Mouse (Mus musculus): ENCODE measurements at regions not wholly inside any gene's neighbourhood (a gene's known extent, or its start where the extent isn't known, plus 50 kb on each side); places are given as distances from the start of the nearest gene placed in this dataset.

DNA sequence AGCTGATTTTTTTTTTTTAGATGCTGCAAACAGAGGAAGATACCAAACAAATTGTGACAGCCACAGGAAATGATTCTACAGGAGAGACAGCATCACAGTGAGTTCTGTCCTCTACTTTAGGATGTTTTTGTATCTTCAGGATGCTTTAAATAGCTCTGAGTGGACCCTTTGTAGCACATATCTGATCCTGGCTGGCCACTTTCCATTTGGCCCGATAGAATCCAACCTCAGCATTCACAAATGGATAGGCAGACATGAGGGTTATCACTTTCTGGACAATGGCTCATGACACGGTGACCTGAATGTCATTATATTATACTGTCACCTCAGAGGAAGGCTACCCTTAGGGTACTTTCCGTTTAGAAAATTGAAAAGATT is 379.3 kb downstream of the Gm10295 start:
- no peak for DNase-seq (ENCODE audit: low read depth, low spot score)

DNA sequence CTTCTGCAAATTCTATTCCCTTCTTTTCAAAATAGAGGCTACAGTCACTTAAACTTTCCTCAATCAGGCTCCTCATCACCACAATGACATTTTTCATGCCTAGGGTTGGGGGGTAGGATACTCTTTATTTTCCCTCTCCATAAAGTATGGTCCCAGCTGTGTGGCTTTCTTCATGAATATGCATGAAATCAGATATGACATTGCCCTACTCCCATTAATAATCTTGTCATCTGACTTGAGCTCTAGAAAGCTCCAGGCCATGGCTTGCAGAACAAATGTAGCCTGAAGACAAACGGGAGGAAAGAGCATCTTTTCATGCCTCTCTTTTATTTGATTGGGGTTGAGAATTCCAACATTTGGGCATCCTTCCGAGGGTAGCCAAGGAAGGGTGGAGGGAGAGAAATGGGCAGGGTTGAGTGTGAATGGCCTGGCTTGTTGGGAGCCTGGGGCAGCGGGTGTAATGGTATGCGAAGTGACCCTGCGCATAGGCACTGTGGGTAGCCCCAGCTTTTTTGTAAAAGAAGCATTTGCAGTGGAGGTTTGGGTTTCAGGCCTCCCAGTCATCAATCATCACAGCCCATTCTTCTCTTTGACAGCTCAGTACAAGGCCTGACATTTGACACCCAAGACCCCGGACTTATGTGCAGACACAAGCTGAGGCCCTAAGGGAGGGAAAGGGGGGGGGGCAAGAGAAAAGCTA is 379.8 kb downstream of the Gm10295 start:
- DNase-seq (ENCODE audit: low read depth, low spot score) = no peak

DNA sequence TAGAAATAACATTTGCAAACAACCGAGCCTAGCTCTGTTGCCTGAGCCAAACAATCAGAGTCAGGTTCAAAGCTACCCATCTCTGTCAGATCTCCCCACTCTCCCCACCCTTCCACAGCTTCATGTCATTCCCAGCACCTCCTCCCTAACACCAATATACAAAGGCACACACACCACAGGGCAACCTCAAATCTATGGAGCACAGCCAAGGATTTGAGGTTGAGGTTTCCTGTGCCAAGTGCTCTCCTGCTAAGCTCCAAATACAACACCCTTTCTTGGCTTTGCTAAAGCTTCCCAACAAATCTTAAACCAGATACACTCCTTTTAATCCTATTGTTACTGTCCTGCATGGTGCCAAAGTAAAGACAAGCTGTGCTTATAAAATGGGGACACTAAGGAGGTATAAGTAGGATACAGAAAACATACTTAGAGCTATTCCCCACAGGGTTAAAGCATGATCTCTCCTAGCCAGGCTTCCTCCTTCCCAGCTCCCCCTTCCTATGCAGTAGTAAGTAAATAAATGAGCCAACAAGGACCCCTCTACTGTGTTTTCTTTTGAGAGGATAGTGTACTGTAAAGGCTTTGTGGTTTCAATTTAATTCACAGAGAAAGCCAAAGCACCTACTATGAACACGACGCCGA is 398.8 kb downstream of the Gm10295 start:
- DNase-seq (ENCODE audit: low read depth, low spot score) = no peak

DNA sequence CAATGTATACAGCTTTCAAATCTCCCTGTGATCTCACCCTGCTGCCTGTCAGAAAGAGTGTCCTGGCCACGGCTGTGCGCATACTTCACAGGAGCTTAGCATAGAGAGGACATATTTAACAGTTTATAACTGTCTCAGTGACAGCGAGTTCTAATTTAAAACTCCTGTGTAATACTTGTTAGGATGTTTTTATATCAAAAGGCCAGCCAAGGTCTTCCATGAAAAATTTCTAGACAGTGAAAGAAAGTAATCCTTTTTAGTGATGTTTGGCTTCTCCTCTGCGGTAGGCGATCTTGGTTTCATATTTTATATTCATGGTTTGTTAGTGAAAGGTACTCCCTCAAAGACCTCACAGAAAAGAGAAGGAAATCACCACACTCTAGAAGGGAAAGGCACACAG is 403.0 kb downstream of the Gm10295 start:
- no peak for DNase-seq (ENCODE audit: low read depth, low spot score)

DNA sequence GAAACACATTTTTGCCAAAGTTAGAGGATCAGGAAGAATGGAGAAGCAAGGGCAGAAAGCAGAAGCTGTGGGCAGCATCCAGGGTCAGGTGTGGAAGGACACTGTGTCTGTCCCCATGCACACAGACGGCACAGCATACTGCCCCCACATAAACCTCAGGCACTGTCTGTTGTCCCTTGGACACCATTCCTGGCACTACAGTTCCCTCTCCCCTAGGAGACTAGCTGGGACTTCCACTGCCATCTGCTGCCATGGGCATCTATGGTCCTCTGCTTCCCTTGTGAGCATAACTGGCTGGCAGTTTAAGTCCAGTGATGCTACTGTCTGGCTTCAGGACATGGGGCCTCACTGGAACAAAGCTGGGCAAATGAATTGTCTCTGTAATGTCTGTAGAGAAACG is 405.0 kb downstream of the Gm10295 start:
- DNase-seq (ENCODE audit: low read depth, low spot score) = no peak

DNA sequence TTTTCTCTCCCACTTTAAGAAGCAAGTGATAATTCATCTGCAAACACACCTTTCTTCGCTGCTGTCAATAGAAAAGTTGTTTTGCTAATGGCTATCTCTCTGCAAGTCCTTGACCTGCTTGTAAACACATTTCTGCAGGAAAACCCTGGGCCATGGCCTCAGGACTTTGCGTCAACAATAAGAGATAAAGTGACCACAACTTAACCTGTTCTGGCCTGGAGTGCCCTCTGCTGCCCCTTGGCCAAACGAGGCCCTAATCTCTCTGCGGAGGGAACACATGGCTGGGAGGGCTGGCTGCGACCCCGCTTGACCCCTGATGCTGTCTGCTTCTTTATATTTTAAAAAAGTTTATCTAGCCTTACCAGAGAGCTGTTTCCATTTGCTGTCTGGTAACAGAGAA is 420.4 kb downstream of the Gm10295 start:
- no peak for DNase-seq (ENCODE audit: low read depth, low spot score)

DNA sequence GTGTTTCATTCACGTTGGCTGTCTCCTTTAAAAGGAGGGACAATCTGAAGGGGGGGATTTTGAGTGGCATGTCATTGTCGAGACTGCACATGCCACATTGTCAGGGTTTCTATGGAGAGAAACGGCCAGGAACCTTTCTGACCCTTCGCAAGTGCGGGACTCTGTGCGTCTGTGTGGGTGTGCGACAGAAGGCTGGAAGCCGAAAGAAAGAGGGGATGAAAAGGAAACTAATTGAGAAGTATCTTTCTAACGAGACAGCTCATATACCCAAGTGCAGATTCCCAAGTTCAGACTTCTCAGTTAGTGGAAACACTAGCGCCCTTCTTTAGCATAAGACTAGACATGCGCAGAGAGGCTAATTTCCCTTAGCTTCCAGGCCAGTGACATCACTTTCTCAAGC is 421.4 kb downstream of the Gm10295 start:
- no peak for DNase-seq (ENCODE audit: low read depth, low spot score)

DNA sequence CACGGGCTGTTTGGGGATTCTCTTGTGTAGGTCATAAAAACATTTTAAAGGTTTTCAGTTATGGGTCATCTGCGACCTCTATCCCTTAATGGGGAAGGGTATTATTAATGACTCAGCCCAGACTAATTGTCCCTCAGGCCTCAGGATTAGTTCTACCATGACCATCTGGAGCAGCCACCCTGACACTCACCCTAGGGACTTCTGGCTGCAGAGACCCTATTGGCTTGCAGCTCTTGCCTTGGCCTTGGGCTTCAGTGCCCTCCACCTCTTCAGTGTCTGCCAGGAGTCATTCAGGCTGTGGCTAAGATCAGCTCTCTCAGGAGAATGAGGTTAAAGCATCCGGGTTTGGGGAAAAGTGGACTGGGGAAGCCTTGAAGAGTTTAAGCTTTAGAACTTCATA is 423.3 kb downstream of the Gm10295 start:
- DNase-seq (ENCODE audit: low read depth, low spot score) = no peak

DNA sequence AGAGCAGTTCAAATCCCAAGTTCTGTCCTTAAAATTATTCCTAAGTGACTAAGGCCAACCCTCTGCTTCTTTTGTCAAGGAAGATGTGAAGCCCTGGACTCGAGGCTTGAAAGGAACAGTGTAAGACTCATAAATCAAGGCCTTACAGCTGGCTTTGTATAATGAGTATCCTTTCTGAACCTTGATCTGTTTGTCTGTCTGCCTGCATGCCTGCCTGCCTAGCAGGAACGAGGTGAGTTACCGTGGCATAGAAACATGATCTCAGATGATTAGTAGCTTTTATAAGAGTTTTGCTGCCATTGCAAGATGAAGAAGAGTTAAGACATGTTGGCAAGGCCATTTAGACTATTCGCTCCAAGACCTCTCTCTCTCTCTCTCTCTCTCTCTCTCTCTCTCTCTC is 434.3 kb downstream of the Gm10295 start:
- DNase-seq (ENCODE audit: low read depth, low spot score) = no peak

DNA sequence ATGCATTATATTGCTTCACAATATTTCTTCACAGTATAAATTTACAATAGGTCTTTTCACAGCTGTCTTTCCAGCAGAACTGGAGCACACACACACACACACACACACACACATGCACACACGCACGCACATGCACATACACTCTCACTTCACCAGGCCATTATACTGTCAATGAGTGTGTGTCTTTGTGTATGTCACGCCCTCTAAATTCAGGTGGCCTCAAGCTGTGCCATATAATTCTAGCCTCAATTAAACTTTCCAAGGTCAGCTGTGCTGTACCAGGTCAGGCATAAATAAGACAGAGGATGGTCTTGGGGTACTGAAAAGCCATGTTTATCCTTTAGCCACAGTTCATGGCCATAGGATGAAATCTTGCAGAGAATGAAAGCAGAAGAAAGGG is 442.4 kb downstream of the Gm10295 start:
- DNase-seq (ENCODE audit: low read depth, low spot score) = no peak

DNA sequence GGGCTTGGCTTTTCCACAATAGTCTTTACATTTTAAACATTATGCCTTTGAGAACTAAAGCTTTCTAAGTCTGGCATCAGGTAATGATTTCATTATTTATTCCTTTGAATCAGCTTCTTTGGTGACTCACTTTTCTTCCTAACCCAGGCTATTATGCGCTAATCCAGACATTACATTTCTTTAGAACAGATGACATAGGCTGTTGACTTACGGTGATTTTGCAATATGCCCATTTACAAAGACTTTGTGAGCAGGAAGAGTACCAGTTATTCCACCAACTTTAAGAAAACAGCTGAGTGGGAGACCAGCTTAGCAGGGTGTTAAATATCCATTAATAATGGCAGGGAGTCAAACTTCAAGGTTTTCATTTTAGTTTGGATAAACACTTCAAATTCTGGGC is 459.6 kb downstream of the Gm10295 start:
- no peak for DNase-seq (ENCODE audit: low read depth, low spot score)

DNA sequence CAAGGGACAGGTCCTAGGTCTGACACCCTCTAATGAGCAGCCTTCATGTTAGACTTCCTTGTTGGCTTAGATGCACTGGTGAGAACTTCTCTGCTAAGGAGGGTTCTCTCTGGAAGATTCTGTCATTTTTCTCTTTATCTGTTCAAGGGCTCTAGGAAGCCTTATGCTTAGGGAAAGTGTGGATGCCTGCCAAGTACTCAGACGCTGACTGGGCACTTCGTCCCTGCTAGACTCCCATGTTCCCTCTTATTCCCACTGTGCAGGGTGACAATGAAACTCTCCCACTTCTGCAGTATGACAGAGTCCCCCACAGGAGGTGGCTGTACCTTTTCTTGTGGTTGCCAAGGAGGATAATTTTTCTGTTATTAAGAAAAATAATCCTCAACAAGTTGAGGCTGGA is 470.8 kb downstream of the Gm10295 start:
- DNase-seq (ENCODE audit: low read depth, low spot score) = no peak

DNA sequence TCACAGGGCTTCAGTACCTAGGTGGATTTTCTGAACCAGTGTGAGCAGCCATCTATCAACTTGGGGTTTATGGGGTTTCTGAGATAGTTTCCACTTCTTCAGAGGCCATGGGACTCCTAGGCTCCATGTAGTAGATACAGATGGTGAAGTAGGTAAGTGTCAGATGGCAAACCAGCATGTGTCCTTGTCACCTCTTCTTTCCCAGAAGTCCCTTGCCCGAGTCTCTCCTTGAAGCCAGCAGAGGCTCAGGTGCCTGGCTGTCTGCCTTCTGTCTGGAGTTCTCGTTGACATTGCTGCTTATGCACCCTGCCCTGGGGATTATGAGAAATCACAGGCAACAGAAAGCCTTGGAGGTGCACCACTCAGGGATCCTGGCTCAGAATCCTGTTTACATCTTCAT is 476.9 kb downstream of the Gm10295 start:
- no peak for DNase-seq (ENCODE audit: low read depth, low spot score)

DNA sequence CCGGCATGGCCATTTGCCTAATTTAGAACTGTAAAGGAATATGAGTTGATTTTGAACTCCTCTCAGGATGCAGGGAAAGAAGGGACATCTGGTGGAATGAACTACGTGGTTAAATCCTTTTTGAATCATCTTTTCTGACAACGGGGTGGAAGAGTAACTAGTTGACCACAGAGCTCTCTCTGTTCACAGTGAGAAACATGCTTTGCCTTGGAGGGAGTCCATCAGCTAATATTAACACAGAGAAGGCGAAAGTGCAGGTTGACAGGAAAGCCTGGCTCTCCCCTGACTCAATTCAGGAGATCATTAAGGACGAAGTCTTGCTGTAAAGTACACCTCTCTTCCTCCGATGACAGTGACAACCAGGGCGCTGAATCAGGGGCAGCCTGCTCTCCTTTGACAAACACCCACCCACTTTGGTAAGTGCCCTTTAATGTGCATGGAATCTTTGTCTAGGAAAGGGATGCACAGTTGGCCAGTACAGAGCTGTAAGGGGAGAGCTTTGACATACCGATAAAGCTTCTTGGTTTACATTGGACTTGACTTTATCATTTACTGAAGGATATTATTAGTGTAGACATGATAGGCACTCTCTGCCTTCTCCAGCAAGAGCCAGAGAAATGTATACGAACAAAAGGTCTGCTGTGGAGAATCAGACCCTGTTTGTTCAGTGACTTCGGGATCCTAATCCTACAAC is 480.3 kb downstream of the Gm10295 start:
- DNase-seq (ENCODE audit: low read depth, low spot score) = no peak

DNA sequence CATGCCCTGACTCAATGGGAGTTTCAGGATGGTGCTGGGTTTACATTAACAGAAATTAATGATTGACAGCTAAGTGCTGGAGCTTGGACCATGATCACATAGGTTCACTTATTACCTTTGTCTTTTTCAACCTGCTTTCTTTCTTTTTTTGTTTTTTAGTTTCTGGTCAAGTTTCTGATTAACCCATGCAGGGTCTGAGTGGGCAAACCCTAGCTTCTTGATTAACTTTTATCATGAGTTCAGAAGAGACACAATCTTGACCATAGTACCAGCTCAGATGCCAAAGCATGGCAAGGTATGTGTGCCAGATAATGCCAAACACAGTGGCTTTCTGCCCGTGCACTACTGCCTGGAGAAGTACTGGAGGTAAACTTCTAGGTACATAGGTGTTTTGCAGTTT is 482.2 kb downstream of the Gm10295 start:
- no peak for DNase-seq (ENCODE audit: low read depth, low spot score)

DNA sequence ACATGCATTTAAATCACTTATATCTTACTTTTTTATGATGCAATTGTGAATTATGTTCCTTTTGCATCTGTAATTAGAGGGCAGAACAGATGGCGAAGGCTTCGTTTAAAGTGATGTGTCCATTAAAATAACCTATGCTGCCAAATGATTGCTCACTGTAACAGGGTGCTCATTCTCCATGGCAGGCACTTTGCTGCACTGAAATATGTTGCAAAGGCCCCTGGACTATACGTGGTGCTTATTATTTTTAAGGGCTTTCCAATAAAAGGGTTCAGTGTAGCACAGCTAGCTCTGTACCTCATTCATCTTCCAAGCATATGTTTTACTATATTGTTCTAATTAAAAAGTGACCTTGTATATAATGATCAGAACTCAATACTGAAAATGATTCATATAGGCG is 491.3 kb downstream of the Gm10295 start:
- DNase-seq (ENCODE audit: low read depth, low spot score) = no peak

DNA sequence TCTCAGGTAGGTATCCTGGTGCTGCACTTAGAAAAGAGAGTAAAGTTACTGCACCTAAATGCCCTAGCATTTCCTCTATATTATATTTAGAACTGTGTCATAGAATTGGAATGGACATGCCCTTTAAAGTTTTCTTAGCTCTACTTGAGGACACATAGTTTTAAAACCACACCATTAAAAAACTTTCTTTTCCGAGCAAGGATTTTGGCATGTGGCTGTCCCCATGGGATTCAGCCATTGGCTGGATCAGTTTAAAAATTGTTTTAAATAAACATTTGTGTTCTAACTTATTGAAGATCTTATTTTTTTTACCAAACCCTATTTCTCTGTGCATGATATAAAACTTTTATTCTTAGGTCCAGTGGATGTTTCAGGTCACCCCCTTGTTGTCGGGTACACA is 484.2 kb upstream of the Nr2f2 start:
- no peak for DNase-seq (ENCODE audit: low read depth, low spot score)

DNA sequence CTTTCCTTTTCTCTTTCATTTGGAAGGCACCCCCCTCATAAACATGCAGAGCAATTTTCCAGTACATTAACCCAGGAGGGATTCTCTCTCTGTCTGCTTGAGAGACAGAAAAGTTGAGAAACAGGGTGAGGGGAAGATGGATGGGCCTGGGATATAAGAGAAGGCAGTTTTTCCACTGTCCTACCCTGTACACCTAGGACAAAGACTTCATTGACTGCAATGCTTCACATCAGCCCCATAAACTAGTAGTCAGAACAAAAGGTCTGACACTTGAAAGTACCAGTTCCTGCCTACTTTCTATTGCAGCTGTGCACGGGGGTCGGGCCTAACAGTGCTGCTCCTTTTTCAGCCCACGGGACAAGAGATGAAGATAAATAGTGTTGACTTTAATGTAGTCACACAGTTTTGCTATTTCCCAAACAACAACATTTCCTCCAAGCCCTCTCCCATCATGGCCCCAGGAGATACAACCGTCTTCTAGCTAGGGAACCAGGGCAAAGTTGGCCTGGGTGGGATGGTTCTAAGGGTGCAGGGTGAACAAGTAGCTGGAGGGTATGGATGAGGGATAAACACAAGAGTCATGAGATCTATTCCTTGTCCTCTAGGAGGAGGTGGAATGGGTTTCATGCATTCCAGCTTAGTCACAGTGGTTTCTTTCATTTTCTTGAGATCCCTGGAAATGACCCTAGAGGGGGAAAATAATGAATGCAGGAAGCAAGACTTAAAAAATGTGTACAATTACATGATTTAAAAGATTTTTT is 481.7 kb upstream of the Nr2f2 start:
- no peak for DNase-seq (ENCODE audit: low read depth, low spot score)

DNA sequence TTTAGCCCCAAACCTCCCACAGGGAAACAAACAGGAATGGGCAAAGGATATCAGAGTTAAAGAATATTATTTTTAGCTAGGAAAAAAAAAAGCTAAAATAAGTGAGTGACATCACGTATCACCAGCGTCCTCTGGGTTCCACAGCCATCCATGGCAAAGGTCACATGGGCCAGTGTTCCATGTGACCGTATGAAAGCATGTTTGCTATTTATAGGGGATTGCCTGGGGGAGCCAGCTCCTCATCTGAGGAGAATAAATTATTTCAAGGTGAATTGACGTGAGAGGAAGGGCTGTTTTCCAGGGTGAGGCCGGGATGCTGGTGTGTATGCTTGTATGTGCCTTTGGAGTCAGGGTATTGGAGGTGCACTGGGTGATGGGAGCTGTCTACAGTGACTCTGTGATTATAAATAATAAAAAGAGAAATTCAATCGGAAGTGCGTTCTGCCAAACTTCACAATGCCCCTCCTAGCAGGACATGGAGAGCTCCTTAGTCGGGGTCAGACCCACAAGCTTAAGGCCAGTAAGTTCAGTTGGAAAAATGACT is 481.0 kb upstream of the Nr2f2 start:
- DNase-seq (ENCODE audit: low read depth, low spot score) = no peak

DNA sequence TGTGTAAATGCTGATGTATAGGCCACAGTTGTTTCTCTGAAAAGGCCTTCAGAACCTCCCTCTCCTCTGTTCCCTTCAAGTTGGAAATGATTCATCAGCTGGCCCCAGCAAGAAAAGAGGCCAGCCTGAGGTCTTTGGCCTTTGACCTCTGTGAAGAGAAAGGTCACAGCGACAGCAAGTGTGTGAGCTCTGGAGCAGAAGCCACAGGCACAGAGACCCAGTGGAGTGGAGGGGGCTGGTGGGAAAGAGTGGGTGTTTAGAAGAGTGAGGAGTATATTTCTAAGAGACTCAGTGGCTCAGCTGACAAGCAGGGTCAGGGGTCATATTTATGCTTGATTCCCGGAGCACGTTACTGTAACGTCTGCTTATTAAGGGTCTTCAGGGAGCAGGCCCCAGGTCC is 479.5 kb upstream of the Nr2f2 start:
- DNase-seq (ENCODE audit: low read depth, low spot score) = no peak

DNA sequence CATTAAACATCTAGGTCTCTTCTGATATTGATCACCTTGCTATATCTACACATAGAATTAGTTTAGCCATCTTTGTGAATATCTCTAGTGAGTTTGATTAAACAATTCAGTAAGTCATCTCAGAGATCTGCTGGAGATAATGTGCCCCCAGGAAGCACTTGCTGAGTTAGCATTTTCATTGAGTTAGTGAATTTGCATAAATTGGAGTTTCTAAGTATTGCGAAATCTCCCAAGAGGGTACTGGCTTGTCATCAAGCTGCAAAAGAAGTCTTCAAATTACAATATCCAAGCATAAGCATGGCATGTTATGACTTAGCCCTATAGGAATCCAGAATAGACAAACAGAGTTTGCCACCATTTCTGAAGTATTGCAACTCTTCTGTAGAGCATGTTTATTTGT is 473.6 kb upstream of the Nr2f2 start:
- no peak for DNase-seq (ENCODE audit: low read depth, low spot score)

DNA sequence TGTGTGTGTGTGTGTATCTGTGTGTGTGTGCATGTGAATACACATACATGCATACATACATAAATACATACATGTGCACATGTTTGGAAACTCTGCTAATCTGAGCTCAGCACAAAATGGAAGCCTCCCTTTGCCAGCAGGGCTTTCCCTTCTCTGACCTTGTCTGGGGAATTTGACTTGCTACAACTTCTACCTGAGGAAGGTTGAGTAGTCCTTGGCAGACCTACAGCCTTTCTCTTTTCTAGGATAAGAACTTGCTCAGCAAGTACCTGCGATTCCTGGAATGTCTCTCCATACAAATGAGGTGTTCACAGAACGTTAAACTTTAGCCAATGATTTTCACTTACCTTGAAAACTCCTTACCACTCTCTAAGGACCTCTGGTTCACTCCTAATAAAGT is 472.7 kb upstream of the Nr2f2 start:
- no peak for DNase-seq (ENCODE audit: low read depth, low spot score)
